Mouse (Mus musculus): ENCODE data around the gene Lelp1.

DNA sequence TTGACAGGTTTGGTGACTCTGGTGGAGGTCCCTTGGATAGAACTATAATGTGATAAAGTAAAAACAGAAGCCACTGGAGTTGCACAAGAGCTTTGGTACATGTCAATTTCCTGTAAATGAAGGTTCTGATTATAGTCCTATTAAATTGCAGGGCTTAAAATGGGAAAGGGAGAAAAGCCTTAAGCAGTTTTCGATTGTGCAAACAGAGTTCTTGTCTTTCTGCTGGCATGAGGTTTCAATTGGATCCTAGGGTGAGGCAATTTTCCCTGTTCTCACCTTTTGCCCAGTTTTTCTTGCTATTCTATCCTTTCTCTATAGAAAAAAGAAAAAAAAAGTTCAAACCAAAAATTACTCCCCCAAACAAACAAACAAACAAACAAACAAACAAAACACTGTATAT lies 34.3 kb upstream of the Lelp1 start:
- TF ChIP-seq CTCF (IDR thresholded peaks at IDR 0.05; ENCODE audit: insufficient read depth, low read depth, low read length), result no peak
- no peak for TF ChIP-seq POLR2A (IDR thresholded peaks at IDR 0.05; ENCODE audit: insufficient read depth, low read depth, low read length)
